Mouse (Mus musculus) CD4-positive, CD25-positive, alpha-beta regulatory T cell, adult 2 months (primary cell): Measurements from ENCODE around the gene Tyro3.

ENCODE experiments used
- DNase-seq: peaks from one replicate; pipeline ENCODE4 v3.0.0-alpha.2; 2012; ENCODE audit warnings: low read depth, low spot score

Tyro3 gene

DNA sequence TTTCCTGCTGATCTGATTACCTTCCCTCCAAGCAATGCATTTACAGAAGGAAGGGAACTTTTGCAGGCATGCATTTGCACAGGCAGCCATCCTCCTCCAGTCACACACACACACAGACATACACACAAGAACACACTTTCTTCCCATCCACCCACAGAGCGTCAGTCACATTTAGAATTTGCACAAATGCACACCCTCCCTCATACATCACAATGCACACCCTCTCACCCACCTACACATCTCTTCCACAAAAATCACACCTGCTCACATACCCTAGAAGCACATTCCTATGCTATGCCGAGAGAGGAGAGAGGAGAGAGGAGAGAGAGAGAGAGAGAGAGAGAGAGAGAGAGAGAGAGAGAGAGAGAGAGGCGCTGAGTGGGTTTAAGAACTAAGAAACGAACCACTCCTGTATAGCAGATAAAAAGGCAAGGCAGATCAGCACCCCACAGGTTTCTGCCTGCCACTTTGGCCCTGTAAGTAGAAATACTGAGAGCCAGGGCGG lies at the start of gene Tyro3:
Gene Tyro3 (plus strand): TSS at position 455 of the 505 bp plus-strand sequence.
- no peak for DNase-seq

DNA sequence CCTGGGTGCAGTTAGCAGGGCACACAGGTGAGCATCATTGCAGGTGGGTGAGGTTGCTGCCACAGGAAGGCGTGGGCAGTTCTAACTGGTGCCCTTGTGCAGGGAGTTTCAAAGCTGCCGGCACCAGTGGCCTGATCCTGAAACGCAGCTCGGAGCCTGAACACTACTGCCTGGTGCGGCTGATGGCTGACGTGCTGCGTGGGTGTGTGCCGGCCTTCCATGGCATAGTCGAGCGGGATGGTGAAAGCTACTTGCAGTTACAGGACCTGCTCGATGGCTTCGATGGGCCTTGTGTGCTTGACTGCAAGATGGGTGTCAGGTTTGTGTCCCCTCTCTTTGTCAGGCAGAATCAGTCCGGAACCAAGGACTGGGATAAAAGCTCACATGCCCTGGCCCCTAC lies 48.3 kb upstream of the Tyro3 start:
- DNase-seq, result no peak

DNA sequence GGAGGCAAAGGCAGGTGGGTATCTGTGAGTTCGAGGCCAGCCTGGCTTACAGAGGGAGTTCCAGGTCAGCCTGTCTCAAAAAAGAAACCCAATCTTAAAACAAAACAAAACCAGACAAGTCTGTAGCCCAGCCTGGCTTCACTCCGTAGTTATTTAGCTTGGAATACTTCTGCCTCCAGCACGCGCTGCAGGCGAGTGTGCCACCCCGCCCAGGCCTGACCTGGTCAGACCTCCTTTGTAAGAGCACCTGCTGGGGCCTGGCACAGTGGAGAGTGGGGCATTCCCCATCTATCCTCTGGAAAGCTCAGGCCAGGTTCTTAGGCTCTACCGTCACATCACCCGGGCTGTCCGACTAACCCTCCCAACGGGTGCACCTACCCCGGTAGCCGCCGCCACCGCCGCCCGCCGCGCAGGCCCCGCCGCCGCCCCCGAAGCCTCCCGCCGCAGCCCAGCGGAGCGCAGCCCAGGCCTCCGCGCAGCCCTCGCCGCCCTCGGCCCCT lies 39.9 kb upstream of the Tyro3 start:
- peak; percentile 25 for DNase-seq

DNA sequence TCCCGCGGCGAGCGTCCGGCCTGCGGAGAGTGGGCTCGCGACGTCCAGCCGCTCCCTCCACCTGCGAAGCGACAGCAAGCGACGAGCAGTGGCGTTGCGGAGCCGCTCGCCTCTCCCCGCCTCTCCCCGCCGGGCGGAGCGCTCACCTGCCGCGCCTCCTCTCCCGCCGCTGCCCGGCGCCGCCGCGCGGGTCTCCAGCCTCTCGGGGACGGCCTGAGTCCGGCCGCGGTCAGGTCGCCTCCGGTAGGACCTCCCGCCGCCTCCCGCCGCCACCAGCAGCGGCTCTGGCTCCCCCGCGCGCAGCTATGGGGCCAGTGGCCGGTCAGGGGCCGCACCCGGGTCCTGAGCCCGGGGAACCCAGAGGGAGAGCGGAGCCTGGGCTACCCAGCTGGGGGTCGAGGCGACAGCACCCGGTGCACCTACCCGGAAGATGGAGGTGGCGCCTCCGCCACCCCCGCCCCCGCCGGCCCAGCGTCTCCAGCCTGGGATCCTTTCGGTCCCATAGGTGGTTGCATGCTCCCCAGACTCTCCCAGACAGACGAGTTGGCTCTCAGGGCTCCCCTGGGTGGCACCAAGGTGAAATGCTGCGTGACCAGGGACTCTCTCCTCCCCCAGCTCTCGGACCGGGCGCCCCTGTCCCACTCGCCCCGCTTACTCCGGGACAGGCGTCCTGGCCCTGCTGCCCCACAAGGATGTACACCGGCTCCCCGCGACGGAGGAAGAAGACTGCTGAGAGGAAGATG lies 39.3 kb upstream of the Tyro3 start:
- DNase-seq, result peak; percentile 35

DNA sequence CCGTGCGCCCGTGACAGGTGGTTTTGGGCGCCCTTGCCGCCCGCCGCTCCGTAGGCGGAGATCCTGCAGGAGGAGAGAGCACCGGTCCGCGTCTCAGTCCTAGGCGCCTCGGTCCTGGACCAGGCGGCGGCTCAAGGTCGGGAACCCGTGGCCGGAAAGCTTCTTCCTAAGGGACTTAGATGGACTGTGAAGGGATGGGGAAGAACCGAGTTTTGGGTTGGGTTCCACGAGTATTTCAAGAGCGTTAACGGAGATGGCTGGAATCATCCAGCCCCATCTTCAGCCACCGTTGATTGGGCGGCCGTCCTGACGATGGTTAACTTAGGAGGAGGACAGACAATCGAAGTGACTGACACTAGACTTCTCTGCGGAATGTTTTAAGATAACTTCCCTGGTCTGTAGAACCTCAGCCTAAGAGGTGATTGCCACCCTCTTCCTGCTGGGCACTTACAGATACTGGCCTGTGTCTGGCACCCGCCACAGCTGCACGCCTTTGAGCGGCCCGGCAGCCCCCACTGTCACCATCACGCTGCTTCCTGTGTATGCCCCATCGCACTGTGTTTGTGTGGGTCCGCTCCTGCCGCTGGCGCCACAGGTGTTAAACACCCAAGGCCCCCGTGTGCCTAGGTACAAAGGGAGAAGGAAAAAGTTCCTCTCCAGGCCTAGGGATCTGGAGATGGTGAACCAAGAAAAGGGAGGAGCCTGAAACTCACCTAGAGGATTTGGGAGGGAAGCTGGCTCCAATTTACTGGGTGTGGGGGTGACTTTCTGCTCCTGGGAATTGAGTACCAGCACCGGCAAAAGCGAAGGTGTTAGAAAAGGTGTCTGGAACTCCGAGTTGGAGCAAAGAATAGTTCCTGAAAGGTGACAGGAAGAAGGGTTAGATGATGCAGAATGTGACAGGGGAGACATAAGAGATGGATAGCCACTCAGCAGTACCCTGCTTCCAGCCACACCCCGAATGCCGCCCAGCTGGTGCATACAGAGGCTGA lies 38.4 kb upstream of the Tyro3 start:
- peak; percentile 24 for DNase-seq

DNA sequence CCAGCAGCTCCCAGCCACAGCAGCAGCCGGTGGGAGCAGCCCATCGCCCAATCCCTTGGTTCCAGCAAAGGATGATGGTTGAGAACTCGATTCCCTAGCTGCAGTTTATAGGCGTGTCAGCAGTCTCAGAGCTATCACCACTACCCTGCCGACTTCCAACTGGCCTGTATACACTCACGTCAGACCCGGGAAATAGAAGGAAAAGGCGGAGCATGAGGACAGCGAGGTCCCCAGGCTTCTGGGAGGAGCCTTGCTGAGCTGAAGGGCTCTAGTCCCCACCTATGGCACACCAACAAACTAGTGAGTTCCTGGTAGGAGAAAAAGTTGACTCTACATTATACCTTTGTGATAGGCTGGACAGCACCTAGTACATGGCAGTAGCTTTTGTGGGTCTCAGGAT lies 37.3 kb upstream of the Tyro3 start, which contains the start of gene Ltk:
Gene Ltk (minus strand): TSS at position 181 of the 400 bp plus-strand sequence.
- DNase-seq, result no peak

DNA sequence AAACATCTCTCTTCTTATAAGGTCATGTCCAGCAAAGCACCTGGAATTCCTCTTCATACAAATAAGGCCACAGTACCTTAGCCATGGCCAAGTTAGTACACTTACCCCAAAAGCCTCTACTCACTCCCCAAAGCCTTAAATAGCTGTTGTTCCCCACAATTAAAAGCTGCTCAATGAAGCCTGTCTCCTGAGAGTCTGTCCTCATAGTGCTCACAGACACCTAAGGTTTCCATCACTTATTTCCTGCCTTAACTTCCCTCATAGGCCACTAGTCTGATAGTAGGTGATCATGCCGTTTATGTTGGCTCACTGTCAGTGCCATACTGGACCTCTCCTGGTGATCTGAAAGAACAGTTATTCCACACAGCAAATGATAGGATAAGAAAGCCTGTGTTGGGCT lies 35.3 kb upstream of the Tyro3 start:
- DNase-seq, result no peak

DNA sequence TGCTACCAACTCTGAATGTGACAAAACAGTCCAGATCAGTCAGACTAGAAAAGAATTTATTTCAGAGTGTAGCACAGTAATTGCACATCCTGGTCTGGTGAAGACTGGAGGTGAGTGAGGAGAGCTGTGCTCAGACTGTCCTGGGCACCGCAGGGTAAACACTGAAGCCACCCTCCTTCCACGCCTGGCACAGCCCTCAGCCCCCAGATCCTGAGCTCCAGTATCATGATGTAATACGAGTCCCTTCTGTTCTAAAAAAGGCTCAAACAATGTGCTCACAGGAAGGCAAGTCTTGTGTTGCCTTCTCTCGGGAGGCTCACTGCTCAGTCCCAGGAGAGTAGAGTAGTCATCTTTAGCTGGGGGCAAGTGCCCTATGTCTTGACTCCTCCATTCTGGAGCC lies 33.6 kb upstream of the Tyro3 start:
- no peak for DNase-seq

DNA sequence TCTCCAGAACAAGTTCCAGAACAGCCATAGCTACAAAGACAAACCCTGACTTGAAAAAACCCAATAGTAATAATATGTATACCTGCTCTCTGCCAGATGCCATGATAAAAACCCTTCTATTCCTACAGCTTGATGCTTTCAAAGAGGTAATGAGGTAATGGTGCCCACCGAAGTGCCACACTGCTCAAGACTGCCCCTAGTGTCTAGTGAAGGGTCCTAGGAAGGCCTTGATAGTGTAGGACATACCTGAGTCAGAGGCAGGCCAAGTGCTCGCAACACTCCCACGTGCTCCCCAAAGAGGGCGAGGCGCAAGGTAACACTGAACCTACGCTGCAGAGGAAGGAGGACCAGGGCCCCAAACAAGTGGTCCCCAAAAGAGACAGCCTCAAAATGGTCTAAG lies 30.3 kb upstream of the Tyro3 start:
- peak; percentile 19 for DNase-seq

DNA sequence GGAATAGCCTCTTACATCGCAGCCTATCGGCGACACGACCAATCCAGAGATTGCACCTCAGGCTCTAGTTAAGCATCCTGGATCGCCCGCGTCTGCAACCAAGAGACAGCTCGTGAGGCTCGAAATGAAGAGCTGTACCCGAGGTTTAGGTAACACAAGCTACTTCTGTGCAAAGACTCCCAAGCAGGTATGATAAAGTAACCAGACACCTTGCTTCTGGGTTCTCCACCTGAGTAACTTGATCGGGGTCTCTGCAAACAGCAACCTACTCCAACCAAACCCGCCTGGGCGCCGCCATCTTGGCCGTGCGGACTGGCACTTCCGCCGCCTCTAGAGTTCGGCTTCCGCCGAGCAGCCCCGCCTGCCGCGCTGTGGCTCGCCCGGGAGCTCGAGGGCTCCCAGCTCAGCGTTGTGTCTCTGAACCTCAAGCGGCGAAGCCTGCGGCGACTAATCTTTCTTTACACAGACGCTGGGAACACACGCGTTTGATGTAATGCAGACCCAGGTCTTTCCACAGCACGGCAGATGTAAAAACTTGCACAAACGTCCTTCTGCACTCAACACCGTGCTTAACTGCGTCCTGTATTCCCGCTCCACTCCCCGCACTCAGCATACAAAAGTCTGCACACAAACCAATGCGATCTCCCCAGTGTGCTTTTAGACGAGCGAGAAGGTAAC lies 10.2 kb upstream of the Tyro3 start, which contains the start of gene Rpap1:
Gene Rpap1 (minus strand): TSS at position 332 of the 678 bp plus-strand sequence.
- peak; percentile 86 for DNase-seq

DNA sequence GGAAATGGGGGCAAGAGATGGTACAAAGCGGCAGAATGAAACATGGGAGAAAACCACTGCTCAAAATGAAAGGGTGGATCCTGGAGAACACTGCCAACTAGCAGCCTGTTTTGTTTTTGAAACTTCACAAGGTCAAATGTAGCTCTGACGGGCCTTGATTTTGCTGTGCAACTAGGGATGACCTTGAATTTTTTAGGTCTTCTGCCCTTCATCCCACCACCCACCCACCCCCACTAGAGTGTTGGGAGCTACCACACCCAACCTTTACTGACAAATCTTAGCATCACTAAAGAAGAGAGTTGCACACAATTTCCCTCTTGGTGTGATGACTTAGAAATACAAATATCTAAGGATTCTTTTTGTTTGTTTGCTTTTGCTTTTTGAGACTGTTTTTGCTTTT lies 7.5 kb upstream of the Tyro3 start:
- DNase-seq, result no peak

DNA sequence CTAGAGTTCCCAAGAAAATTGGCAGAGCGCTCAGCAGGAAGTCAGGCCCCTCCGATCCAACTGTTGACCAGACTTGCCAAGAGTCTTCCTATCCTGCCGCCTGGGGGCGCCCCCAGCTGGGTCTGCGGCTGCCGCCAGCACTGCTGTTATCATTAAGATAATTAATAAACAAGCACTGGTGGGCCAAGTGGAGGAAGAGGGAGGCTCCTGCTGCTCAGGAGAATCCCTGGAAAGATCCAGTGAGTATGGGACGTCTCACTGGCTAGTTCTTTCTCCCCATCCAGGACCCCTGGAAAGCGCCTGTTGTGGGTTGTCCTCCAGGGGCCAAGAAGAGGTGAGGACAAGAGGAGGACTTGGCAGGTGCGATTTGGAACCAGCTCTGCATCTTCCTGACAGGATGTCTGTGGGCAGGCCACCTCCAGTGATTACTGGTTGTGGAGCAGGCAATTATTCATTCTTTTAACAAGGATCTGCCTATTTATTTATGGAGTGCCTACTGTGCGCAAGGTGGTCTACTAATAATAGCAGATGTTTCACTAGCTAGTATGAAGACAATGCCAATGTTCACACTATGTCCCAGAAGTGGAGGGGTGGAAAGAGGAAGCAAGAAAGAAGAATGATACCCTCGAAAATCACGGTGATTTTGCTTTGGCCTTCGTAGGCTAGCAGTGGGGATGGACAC lies 854 bp downstream of the Tyro3 start:
- peak; percentile 68 for DNase-seq

DNA sequence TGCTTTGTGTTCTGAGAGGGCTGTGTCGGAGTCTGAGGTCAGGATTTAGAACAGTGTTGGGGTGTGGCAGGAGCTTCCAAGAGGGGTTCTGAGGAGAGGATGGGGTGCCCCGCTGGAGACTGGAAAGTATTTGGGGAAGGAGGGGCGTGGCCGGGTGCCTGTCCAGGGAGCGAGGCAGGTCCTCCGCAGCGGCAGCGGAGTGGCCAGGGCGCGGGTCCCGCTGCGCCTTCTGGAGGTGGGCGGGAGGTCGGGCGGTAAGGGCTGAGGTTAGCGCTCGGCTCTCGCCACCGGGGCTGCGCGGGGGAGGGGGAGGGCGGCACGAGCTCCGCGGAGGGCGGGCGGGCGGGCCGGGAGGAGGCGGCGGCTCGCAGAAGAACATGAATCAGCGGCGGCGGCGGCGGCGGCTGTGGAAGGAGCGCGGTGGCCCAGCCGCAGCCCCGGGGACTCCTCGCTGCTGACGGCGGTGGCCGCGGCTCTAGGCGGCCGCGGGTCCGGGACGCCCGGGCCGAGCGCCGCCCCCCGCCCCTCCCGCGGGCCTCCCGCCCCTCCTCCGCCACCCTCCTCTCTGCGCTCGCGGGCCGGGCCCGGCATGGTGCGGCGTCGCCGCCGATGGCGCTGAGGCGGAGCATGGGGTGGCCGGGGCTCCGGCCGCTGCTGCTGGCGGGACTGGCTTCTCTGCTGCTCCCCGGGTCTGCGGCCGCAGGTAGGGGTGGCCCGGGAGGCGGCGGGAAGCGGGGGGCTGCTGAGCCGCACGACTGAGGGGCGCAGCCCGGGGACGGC lies 1.8 kb downstream of the Tyro3 start:
- DNase-seq, result peak; percentile 71

DNA sequence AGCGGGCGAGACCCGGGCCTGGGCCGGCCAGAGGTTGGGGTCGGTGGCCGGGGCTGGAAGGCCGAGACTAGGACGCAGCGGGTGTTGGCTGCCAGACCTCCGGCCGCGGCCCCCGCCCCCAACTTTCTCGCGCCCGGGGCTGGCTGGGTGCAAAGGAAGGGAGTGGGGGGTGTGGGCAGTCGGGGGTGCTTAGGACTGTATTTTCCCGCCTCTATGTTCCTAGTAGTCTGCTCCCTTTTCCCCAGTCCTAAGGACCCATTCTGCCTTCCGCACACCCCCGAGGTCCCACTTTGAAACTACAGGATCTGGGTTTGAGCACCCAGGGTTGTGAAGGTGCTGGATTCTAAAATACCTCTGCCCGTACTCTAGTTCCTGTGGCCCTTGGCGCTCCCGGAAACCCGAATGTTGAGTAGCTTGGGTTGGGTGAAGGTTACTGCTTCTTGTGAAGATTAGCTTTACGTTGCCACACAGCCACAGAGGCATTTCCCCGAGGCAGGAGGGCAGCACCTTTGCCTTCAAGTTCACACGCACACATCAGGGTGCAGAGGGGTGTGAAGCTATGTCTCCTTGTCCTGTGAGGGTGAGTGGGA lies 2.5 kb downstream of the Tyro3 start:
- DNase-seq, result peak; percentile 62

DNA sequence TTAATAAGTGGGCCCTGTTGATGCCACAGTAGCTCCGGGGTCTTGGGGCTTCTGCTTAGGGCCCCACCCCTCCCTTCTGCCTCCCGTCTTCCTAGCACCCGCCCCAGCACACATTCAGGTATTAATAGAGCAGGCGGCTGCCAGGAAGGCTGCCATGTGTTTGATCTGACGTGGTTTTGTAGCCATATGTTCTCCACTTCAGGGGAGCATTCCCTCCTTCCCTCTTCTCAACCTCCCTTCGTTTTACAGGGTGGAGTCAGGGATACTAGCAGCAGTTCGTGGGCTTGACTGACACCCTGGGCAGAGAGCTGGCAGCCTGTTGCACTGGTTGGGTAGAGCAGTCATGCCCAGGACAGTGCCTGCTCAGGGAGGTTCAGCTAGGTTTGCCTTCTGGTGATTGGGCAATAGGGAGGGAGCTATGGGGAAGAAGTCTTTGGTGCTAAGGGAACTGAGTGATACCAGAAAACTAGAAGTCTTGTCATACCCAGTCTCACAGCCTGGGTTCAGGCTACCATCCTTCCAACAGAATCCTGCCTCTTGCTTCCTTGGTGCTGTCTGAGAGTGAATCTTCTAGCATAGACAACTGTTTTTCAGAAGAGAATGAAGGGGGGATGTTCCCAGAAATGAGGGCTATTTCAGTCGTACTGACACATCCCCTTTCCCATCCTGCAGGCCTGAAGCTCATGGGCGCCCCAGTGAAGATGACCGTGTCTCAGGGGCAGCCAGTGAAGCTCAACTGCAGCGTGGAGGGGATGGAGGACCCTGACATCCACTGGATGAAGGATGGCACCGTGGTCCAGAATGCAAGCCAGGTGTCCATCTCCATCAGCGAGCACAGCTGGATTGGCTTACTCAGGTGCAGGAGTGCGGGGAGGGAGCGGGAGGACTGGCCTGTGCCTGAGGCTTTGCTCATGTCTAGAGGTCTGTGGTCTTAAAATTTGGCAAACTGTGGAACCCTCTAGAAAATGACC lies 3.6 kb downstream of the Tyro3 start:
- DNase-seq, result no peak

DNA sequence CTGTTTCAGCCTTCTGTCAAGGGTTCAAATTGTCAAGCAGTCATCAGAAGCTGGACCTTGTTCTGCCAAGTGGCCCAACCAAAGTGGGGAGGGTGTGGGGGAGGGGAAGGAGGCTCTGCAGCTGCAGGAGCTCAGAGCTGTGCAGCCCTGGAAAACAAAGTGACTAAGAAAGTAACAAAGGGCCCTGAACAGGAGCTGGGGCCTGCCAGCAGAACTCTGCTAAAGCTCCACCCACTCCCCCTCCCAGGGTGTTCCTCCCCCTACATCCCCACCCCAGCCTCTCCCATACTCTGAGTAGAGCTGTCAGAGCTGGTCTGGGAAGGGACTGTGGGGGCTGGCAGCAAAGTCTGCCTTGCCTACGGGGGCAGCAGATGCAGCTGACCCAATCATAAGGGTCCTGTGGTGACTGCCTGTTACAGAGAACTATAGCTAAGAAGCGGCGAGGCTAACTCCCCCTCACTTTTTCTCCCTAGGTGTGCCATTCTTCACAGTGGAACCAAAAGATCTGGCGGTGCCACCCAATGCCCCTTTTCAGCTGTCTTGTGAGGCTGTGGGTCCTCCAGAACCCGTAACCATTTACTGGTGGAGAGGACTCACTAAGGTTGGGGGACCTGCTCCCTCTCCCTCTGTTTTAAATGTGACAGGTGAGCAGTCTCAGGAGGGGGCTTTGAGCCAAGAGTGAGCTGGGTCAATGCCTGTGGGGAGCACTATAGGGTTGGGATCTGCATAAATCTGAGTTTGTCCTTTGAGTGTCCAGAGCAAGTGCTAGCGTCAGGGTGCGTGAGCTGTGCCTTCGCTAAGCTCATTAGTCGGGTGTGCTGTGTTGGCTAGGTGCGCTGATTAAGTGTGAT lies 5.5 kb downstream of the Tyro3 start:
- DNase-seq, result no peak

DNA sequence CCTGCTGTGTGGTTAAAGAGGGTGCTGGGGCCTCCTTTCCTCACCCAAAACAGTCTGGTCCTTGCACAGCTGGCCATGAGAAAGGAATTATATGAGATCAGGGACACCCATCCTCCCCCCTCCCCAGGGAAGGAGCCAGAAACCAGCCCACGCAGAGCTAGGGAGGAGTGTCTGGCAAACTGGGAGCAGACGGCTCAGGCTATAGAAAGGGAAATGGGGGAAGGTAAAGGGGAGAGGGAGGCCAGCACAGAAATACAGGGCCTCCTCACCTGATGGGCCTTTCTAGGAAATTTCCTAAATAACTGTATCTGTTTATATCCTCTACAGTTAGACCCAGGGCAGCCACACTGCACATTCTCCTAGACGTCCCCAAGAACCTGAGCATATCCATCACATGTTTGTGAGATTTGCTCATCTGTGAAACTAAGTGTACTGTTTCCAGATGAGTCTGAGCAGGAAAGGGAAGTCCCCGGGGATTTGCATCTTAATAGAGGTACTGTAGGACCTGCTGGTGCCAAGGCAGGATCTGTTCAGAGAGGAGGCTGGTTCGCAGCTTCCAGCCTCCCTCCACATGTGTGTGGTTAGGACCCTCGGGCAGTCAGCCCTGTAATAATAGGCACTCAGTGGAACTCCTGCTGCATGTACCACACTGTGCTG lies 6.2 kb downstream of the Tyro3 start:
- no peak for DNase-seq
